Mouse (Mus musculus): ENCODE measurements around the gene Adgrg1. TPM values are rescaled to one million over a fixed set of nuclear protein-coding genes. Genes with fewer than 3 reads are reported as not detected.

Adgrg1 gene
- polyA plus RNA-seq, 2 experiments from 2014 or later: 1.8 to 2.8 TPM

GRCm38 (mm10) chr8:95041883-95042784 is 67.6 kb downstream of the Adgrg1 start:
- ATAC-seq: no peak

GRCm38 (mm10) chr8:95044811-95045210 is 70.3 kb downstream of the Adgrg1 start:
- no peak for ATAC-seq

- ATAC-seq: no peak
These were observed 72.4 kb downstream of the Adgrg1 start for GRCm38 (mm10) chr8:95046982-95047381.

- no peak for ATAC-seq
These were observed 73.5 kb downstream of the Adgrg1 start for GRCm38 (mm10) chr8:95047884-95048680.

- ATAC-seq: no peak
These were observed 75.1 kb downstream of the Adgrg1 start for GRCm38 (mm10) chr8:95049636-95050035.

GRCm38 (mm10) chr8:95054438-95054837 is 79.9 kb downstream of the Adgrg1 start:
- ATAC-seq: no peak

- ATAC-seq: no peak
These were observed 80.5 kb downstream of the Adgrg1 start, which contains the start of gene Drc7 for GRCm38 (mm10) chr8:95054927-95055510. TSS of gene Drc7 (plus strand) at chr8:95055103.

GRCm38 (mm10) chr8:95056414-95056813 is 81.9 kb downstream of the Adgrg1 start:
- ATAC-seq: no peak

GRCm38 (mm10) chr8:95058661-95059060 is 84.1 kb downstream of the Adgrg1 start:
- no peak for ATAC-seq

- no peak for ATAC-seq
These were observed 85.4 kb downstream of the Adgrg1 start for GRCm38 (mm10) chr8:95059812-95060533.

Other genes starting within 250 kb of the Adgrg1 start
- under 1 TPM in 1 of 2 experiments, not detected in 1; 0.34 TPM for gene Ccl22, start 229.2 kb upstream of the Adgrg1 start, polyA plus RNA-seq (2017; shearing (Covaris generic))
- gene Cx3cl1, start 202.7 kb upstream of the Adgrg1 start, polyA plus RNA-seq (2017; shearing (Covaris generic)): not detected
- under 1 TPM in 1 of 2 experiments, not detected in 1; 0.69 TPM for gene Ccl17, start 164.3 kb upstream of the Adgrg1 start, polyA plus RNA-seq (2017; shearing (Covaris generic))
- gene Coq9, start 136.4 kb upstream of the Adgrg1 start, polyA plus RNA-seq (2017; shearing (Covaris generic)): 10 to 100 TPM; 34.1 to 40.2 TPM
- gene Ciapin1, start 136.4 kb upstream of the Adgrg1 start, polyA plus RNA-seq (2017; shearing (Covaris generic)): 100 to 1,000 TPM in 1 of 2 experiments, 10 to 100 TPM in 1; 93.7 to 120 TPM
- gene Polr2c, start 117.3 kb upstream of the Adgrg1 start, polyA plus RNA-seq (2017; shearing (Covaris generic)): 100 to 1,000 TPM in 1 of 2 experiments, 10 to 100 TPM in 1; 89.2 to 117 TPM
- gene Dok4, start 98.4 kb upstream of the Adgrg1 start, polyA plus RNA-seq (2017; shearing (Covaris generic)): under 1 TPM; 0.17 to 0.36 TPM
- under 1 TPM; 0.20 to 0.57 TPM for gene Ccdc102a, start 56.7 kb upstream of the Adgrg1 start, polyA plus RNA-seq (2017; shearing (Covaris generic))
- gene Adgrg5, start 51.1 kb upstream of the Adgrg1 start, polyA plus RNA-seq (2017; shearing (Covaris generic)): 1 to 10 TPM; 1.3 to 1.4 TPM
- under 1 TPM; 0.21 to 0.41 TPM for gene Adgrg3, start 42.9 kb downstream of the Adgrg1 start, polyA plus RNA-seq (2017; shearing (Covaris generic))
- not detected for gene Drc7, start 80.4 kb downstream of the Adgrg1 start, polyA plus RNA-seq (2017; shearing (Covaris generic))
- 10 to 100 TPM; 10.8 to 14.4 TPM for gene Katnb1, start 106.4 kb downstream of the Adgrg1 start, polyA plus RNA-seq (2017; shearing (Covaris generic))
- gene Kifc3, start 228.1 kb downstream of the Adgrg1 start, polyA plus RNA-seq (2017; shearing (Covaris generic)): 1 to 10 TPM in 1 of 2 experiments, not detected in 1; 1.3 TPM

Measured in activated CD4-positive, CD25-positive, alpha-beta regulatory T cell, adult 4 months (primary cell).